Mouse (Mus musculus) left cerebral cortex, postnatal 36 days (tissue): Measurements from ENCODE around the gene Plekhm3. TPM values are rescaled to one million over a fixed set of nuclear protein-coding genes. Genes with fewer than 3 reads are reported as not detected.

Source experiments
- DNase-seq, 2 experiments: peaks; one replicate each; pipeline ENCODE4 v3.0.0; 2021 to 2022; ENCODE audit warnings: low spot score in 2 of 2, mixed read lengths in 1 of 2
- intact Hi-C: fragments of 180-260 bp; cut with DNase I; formaldehyde crosslinking; loops from one replicate; pipeline ENCODE4 v1.15.1; 2025
- total RNA-seq, 2 experiments: library from RNA; stranded (reverse); gene quantifications; 2 replicates each; pipeline ENCODE4 v1.2.3; 2021

Gene Plekhm3
- total RNA-seq, 2 experiments from 2014 or later, result 34.6 to 40.4 TPM

GRCm38 (mm10) chr1:64793234-64793530 is 163.4 kb downstream of the Plekhm3 start:
- DNase-seq, result no peak
- intact Hi-C loops, result no loop called here

DNA sequence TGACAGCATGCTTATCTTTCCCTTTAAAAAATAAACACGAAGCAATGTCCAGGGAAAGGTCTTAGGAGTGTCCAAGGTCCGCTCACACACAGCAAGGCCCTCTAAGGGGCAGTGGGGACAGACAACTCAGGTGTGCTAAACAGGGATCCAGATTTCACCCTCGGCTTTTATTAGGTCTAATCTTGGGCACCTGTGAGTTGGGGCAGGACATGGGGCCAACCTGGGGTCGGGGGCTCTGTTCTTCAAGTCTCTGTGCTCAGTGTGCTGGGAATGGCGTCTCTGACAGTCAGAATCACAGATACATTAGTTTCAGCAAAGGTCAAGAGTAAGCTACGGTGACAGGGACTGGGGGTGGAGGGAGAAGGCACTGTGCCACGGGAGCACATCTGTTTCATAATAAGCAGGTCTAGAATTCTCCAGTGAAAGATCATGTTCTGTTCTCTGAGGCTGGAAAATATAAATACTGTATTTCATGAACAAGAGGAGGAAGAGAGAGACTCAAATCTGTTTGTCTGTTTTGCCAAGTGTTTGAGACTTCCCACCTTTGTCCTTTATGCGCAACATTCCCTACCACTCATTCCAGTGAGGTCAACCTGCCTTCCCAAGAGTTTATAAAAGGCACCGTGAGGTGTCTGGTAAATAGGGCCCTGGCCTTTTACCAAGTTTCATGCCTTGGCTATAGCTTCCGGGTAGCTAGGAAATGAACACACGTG is 163.9 kb downstream of the Plekhm3 start:
- DNase-seq, result no peak
- intact Hi-C loops, result no loop called here

DNA sequence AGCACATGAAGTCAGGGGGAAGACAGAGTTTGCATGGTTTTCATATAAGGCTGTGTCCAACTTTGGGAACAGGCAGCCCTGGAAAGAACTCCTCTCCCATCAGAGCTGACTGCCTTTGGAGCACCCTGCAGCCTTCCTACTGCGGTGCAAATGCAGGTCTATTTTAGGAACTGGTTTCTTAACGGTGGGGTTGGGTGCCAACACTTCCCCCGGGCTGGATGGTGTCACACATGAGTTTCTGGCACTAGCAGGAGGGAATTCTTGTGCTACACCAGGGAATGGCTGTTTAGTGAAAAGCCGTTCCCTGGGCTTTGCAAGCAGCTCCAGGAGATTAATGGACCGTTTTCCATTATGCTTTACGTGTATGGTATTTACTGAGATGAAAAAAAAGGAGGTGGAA is 164.8 kb downstream of the Plekhm3 start:
- intact Hi-C loops, result no loop called here
- peak; percentile 79 for DNase-seq

- DNase-seq, result peak; percentile 30 to 31
- intact Hi-C loops, result no loop called here
Measured at GRCm38 (mm10) chr1:64790806-64791790, 165.5 kb downstream of the Plekhm3 start.

- intact Hi-C loops, result no loop called here
- DNase-seq, result no peak
Measured at GRCm38 (mm10) chr1:64787701-64788515, 168.7 kb downstream of the Plekhm3 start.

- intact Hi-C loops, result no loop called here
- DNase-seq, result no peak
Measured at GRCm38 (mm10) chr1:64779863-64780262, 176.8 kb downstream of the Plekhm3 start.

DNA sequence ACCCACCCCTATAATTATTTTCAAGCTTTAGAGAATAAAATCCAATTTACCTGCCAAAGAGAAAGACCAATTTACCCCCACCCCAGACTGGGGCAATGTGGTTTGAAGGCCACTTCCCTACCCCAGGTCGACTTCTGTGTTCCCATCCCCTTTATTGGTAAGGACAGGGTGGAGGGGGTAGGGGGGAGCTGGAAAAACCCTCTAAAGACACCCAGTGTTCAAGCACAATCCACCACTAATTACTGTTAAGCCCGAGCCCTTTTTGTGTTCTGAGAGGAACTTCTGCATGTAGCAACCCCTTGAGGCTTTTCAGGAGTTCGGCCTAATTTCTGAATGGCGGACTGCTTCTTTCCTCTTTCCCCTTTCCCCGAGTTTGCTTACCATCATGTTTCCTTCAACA is 177.2 kb downstream of the Plekhm3 start:
- DNase-seq, result no peak
- intact Hi-C loops, result no loop called here

- intact Hi-C loops, result no loop called here
- no peak for DNase-seq
Measured at GRCm38 (mm10) chr1:64773305-64773704, 183.3 kb downstream of the Plekhm3 start.

DNA sequence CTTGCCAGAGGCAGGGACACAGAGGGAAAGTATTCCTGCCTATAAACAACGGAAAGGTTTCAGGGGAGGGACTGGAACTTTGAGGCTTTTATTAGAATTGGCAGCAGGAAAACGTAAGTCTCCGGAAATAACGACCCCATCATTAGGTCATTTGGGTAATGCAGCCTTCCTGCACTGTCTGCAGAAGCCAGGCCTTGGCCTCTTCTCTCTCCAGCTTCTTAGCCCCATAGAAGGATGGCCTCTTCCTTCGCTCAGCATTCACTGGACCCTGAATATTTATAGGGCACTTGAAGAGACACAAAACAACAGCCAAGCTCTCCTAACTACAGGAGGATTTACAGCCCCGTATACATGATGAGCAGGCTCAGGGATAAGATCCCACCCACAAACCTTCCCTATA is 186.5 kb downstream of the Plekhm3 start:
- intact Hi-C loops, result no loop called here
- no peak for DNase-seq

DNA sequence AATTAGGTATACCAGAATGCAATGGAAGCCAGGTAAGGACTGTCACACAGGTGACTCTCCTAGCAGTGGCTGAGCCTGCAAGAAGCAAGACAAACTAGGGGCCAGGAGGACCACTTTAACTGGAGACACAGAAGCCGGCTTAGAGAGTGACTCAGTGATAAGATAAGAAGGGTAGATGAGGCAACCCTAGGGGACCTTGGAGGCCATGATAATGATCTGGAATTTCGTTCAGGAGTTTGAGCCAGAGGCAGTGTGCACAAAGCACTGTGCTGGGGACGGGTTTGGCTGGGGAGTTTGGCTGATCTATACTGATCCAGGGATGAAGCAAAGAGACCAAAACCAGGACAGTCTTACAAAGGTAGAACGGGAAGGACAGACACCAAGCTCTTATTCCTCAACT is 195.0 kb downstream of the Plekhm3 start:
- DNase-seq, result no peak
- intact Hi-C loops, result no loop called here

DNA sequence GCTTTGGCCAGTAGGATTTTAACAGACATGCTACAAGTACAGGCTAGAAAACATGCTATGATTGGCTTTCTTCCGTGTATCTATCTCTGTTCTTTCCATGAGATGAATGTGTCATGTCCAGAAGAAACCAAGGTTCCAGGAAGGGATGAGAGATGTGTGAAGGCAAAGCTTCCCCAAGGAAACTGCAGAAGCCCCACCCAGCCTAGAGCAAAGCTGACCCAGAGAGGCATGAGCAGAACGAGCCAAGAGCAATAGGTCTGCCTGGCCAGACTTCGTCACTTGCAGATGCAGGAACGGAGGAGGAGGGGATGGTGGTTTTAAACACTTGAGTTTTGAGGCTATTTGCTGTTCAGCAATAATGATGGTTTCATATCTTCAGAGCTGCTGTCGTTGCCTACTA is 198.9 kb downstream of the Plekhm3 start:
- DNase-seq, result no peak
- intact Hi-C loops, result no loop called here

- no peak for DNase-seq
- intact Hi-C loops, result no loop called here
Measured at GRCm38 (mm10) chr1:64757254-64757653, 199.4 kb downstream of the Plekhm3 start.

- no peak for DNase-seq
- intact Hi-C loops, result no loop called here
Measured at GRCm38 (mm10) chr1:64756640-64757030, 200.0 kb downstream of the Plekhm3 start.

DNA sequence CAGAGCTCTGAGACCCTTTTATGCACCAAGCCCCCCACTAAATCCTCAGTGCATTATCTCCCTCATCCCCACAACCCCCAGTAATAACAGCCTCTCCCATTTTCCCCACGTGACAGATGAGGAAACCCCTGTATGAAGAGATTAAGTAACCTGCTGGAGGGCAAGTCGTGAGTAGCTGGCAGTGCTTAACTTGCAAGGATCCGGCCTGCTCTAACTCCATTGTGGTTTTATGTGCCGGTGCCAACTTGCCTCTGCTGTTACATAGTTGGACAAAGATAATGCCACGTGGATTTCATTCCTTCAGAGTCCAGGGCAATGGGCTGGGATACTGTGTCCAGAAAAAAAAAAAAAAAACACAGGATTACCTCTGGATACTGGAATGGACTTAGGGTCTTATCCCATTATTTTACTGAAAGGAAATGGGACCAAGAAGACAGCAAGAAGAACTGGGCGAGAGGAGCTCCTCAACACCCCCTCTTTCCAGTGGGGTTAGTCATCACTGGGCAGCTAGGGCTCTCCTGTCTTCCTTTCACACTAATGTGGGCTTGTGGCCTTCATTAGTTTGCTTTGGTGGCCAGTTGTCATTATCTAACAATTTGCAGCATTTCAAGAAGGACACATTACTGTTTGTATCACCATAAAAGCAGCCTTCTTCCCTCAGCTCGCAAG is 200.5 kb downstream of the Plekhm3 start:
- intact Hi-C loops, result no loop called here
- no peak for DNase-seq

DNA sequence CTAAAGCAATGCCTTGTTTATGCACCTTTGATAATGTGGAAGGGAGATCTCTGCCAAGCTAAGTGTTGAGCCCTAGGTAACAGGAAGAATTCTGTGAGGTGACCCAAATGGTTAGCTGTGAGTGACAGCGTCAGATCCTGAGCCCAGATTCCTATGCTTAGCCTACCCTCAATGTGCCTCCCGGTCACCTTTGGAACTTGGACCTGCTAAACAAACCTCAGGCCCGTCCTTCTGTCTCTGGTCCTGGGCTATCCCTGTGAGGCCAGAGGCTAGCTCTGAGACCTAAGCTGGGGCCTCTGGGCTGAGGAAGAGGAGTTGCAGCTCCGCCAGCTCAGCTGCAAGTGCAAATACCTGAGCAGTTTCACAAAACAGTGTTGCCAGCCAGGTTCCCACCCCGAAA is 202.0 kb downstream of the Plekhm3 start:
- intact Hi-C loops, result no loop called here
- DNase-seq, result no peak

- DNase-seq, result no peak
- intact Hi-C loops, result no loop called here
Measured at GRCm38 (mm10) chr1:64753668-64754067, 203.0 kb downstream of the Plekhm3 start.

- DNase-seq, result no peak
- intact Hi-C loops, result no loop called here
Measured at GRCm38 (mm10) chr1:64753109-64753508, 203.5 kb downstream of the Plekhm3 start.

- DNase-seq, result no peak
- intact Hi-C loops, result no loop called here
Measured at GRCm38 (mm10) chr1:64744616-64745015, 212.0 kb downstream of the Plekhm3 start.

DNA sequence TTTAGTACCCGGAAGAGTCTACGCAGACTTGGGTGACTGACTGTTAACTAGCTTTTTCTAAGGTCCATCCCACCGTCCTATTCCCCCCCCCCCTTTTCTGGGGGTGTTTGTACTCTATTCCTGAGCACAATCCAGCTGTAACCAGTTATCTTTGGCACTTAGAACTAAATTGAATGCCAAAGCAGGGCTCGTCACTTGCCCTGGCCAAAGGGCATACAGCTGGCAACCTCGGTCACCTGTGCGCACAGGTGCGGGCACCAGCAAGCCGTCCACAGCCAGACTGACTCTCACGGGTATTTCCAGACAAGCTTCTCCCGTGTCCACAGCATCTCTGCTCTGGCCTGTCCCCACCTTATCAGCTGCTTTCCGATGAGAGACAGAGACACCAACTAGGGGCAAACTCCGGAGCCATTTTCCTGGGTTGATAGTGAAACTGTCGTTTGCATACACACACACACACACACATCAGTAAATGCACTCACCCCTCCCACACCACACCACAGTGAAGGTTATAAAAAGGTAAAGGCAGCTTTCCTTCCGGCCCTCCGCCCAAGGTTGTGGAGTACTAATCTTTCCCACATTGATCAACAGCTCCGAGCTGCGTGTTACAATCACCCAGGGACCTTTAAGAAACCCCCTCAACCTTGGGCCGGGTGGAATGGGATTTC is 213.7 kb downstream of the Plekhm3 start:
- intact Hi-C loops, result no loop called here
- no peak for DNase-seq
